Mouse (Mus musculus): ENCODE measurements at regions not wholly inside any gene's neighbourhood (a gene's known extent, or its start where the extent isn't known, plus 50 kb on each side); places are given as distances from the start of the nearest gene placed in this dataset.

GRCm38 (mm10) chr3:115515645-115516044 is 199.2 kb downstream of the S1pr1 start:
- TF ChIP-seq HCFC1 (IDR thresholded peaks at IDR 0.05; ENCODE audit: borderline replicate concordance, insufficient read depth, low read length) (no peak), ZC3H11A (IDR thresholded peaks at IDR 0.05; ENCODE audit: borderline replicate concordance, low read depth, low read length) (no peak), CHD2 (IDR thresholded peaks at IDR 0.05; ENCODE audit: low read depth, low read length) (no peak), ZNF384 (IDR thresholded peaks at IDR 0.05; ENCODE audit: low read depth, low read length) (no peak)
